ENCODE assay signal across 9 mouse cellular contexts in genomic region chr13:83608851-83609516, GRCm38 (mm10).
A peak's percentile ranks its signal among the peaks of the same experiment; 100 is the strongest.
DNase-seq lines count a peak whose midpoint lies in the region; ATAC-seq and TF ChIP-seq lines count a peak whose summit lies in the region.
"Had no signal": no experiment of that assay in that cellular context is flagged by ENCODE, and none has a peak within 500 bp of the region (broad histone marks: within the 10 kb centered on the region; RNA-seq: fewer than 3 reads in every experiment).

No protein-coding gene starts in this region.

- 70% methylated on average over 3 of the region's 3 CpGs for WGBS in heart, embryonic 11.5 days (ENCODE audit: insufficient replicate concordance)
- WGBS in stomach, embryonic 14.5 days: 63% methylated on average over 3 of the region's 3 CpGs
- 72% methylated on average over 3 of the region's 3 CpGs for WGBS in stomach, postnatal 0 days
- WGBS in liver, embryonic 16.5 days (ENCODE audit: insufficient replicate concordance): 46% methylated on average over 3 of the region's 3 CpGs
- 59% methylated on average over 3 of the region's 3 CpGs for WGBS in stomach, embryonic 15.5 days
- WGBS in forebrain, embryonic 15.5 days: 53% methylated on average over 3 of the region's 3 CpGs
- WGBS in kidney, embryonic 15.5 days: 56% methylated on average over 3 of the region's 3 CpGs

- H3K4me3 ChIP-seq in heart, embryonic 11.5 days (ENCODE audit: low read depth, low read length): no peak overlapping the region
- no peak overlapping the region for H3K4me3 ChIP-seq in stomach, embryonic 14.5 days (ENCODE audit: low read depth, low read length)
- H3K4me3 ChIP-seq in stomach, postnatal 0 days (ENCODE audit: low read depth, low read length): no peak overlapping the region
- H3K4me3 ChIP-seq in liver, embryonic 16.5 days (ENCODE audit: low read depth, low read length): no peak overlapping the region
- H3K4me3 ChIP-seq in stomach, embryonic 15.5 days (replicated peaks): no peak overlapping the region
- no peak overlapping the region for H3K4me3 ChIP-seq in forebrain, embryonic 15.5 days
- H3K4me3 ChIP-seq in kidney, embryonic 15.5 days (replicated peaks): no peak overlapping the region

- no peak for ATAC-seq in heart, embryonic 11.5 days (replicated peaks; ENCODE audit: insufficient number of reproducible peaks, low FRiP score, low TSS enrichment)
- ATAC-seq in stomach, embryonic 14.5 days (ENCODE audit: insufficient number of reproducible peaks, insufficient read depth, low FRiP score, low read depth): no peak
- no peak for ATAC-seq in stomach, postnatal 0 days (ENCODE audit: low FRiP score, low TSS enrichment)
- peak; percentile 65 for ATAC-seq in liver, embryonic 16.5 days (ENCODE audit: low read depth)
- ATAC-seq in stomach, embryonic 15.5 days (ENCODE audit: insufficient read depth, low FRiP score, low read depth): no peak
- no peak for ATAC-seq in forebrain, embryonic 15.5 days (replicated peaks)
- ATAC-seq in kidney, embryonic 15.5 days (replicated peaks; ENCODE audit: low FRiP score): no peak

- H3K9me3 ChIP-seq in heart, embryonic 11.5 days (replicated peaks; ENCODE audit: control insufficient read depth, low read length): no peaks in the 10 kb centered on the region
- no peaks in the 10 kb centered on the region for H3K9me3 ChIP-seq in stomach, embryonic 14.5 days (ENCODE audit: control insufficient read depth, low read depth, low read length)
- H3K9me3 ChIP-seq in stomach, postnatal 0 days (ENCODE audit: control insufficient read depth, low read length): no peaks in the 10 kb centered on the region
- no peaks in the 10 kb centered on the region for H3K9me3 ChIP-seq in liver, embryonic 16.5 days (replicated peaks; ENCODE audit: control insufficient read depth, low read length)
- H3K9me3 ChIP-seq in stomach, embryonic 15.5 days: no peaks in the 10 kb centered on the region
- H3K9me3 ChIP-seq in forebrain, embryonic 15.5 days: no peaks in the 10 kb centered on the region
- no peaks in the 10 kb centered on the region for H3K9me3 ChIP-seq in kidney, embryonic 15.5 days (replicated peaks)

- no peak for TF ChIP-seq EP300 in stomach, postnatal 0 days (optimal IDR thresholded peaks at IDR 0.05)

- no peaks in the 10 kb centered on the region for H3K36me3 ChIP-seq in heart, embryonic 11.5 days (ENCODE audit: control insufficient read depth, insufficient read depth, low read length)
- H3K36me3 ChIP-seq in stomach, embryonic 14.5 days (ENCODE audit: control insufficient read depth, insufficient read depth, low read length): no peaks in the 10 kb centered on the region
- H3K36me3 ChIP-seq in stomach, postnatal 0 days (ENCODE audit: control insufficient read depth, insufficient read depth, low read length): no peaks in the 10 kb centered on the region
- H3K36me3 ChIP-seq in liver, embryonic 16.5 days (ENCODE audit: control insufficient read depth, insufficient read depth): no peaks in the 10 kb centered on the region
- no peaks in the 10 kb centered on the region for H3K36me3 ChIP-seq in stomach, embryonic 15.5 days
- H3K36me3 ChIP-seq in forebrain, embryonic 15.5 days: no peaks in the 10 kb centered on the region
- H3K36me3 ChIP-seq in kidney, embryonic 15.5 days: no peaks in the 10 kb centered on the region

- H3K27me3 ChIP-seq in heart, embryonic 11.5 days (ENCODE audit: control insufficient read depth, insufficient read depth, low read length): no peaks in the 10 kb centered on the region
- H3K27me3 ChIP-seq in stomach, embryonic 14.5 days (ENCODE audit: control insufficient read depth, insufficient read depth, low read length): no peaks in the 10 kb centered on the region
- H3K27me3 ChIP-seq in stomach, postnatal 0 days (ENCODE audit: control insufficient read depth, insufficient read depth, low read length): no peaks in the 10 kb centered on the region
- no peaks in the 10 kb centered on the region for H3K27me3 ChIP-seq in liver, embryonic 16.5 days (ENCODE audit: control insufficient read depth, insufficient read depth, low read depth, low read length)
- no peaks in the 10 kb centered on the region for H3K27me3 ChIP-seq in stomach, embryonic 15.5 days (replicated peaks)
- H3K27me3 ChIP-seq in forebrain, embryonic 15.5 days: no peaks in the 10 kb centered on the region
- no peaks in the 10 kb centered on the region for H3K27me3 ChIP-seq in kidney, embryonic 15.5 days

- no peak for TF ChIP-seq CTCF in stomach, postnatal 0 days (IDR thresholded peaks at IDR 0.05; ENCODE audit: low read depth)

- no peak overlapping the region for H3K9ac ChIP-seq in heart, embryonic 11.5 days (ENCODE audit: low read depth, low read length)
- no peak overlapping the region for H3K9ac ChIP-seq in stomach, embryonic 14.5 days (replicated peaks; ENCODE audit: low read depth, low read length)
- no peak overlapping the region for H3K9ac ChIP-seq in stomach, postnatal 0 days (ENCODE audit: low read length)
- no peak overlapping the region for H3K9ac ChIP-seq in liver, embryonic 16.5 days (ENCODE audit: low read depth, low read length)
- H3K9ac ChIP-seq in stomach, embryonic 15.5 days: no peak overlapping the region
- H3K9ac ChIP-seq in forebrain, embryonic 15.5 days (replicated peaks): no peak overlapping the region
- no peak overlapping the region for H3K9ac ChIP-seq in kidney, embryonic 15.5 days

- H3K27ac ChIP-seq in heart, embryonic 11.5 days (ENCODE audit: low read depth, low read length): no peak overlapping the region
- H3K27ac ChIP-seq in stomach, embryonic 14.5 days (ENCODE audit: low read length): peak overlapping the region; percentile 4; the same call in 1 of the 2 replicates
- no peak overlapping the region for H3K27ac ChIP-seq in stomach, postnatal 0 days (replicated peaks)
- peak overlapping the region; percentile 52 for H3K27ac ChIP-seq in liver, embryonic 16.5 days (ENCODE audit: low read length)
- H3K27ac ChIP-seq in stomach, embryonic 15.5 days: peak overlapping the region; percentile 1; the same call in 1 of the 2 replicates
- H3K27ac ChIP-seq in forebrain, embryonic 15.5 days (replicated peaks): no peak overlapping the region
- H3K27ac ChIP-seq in kidney, embryonic 15.5 days: no peak overlapping the region

- DNase-seq in heart, adult 9 months (ENCODE audit: low spot score in 2 of 2): peak; percentile 35 to 71
- DNase-seq in stomach, postnatal 0 days (ENCODE audit: low spot score): no peak
- DNase-seq: kidney, postnatal 36 days had no signal

- no peak overlapping the region for H3K4me2 ChIP-seq in heart, embryonic 11.5 days
- no peak overlapping the region for H3K4me2 ChIP-seq in stomach, embryonic 14.5 days (replicated peaks; ENCODE audit: low read depth, low read length)
- H3K4me2 ChIP-seq in stomach, postnatal 0 days (replicated peaks; ENCODE audit: low read depth): no peak overlapping the region
- no peak overlapping the region for H3K4me2 ChIP-seq in liver, embryonic 16.5 days (ENCODE audit: low read depth, low read length)
- H3K4me2 ChIP-seq in stomach, embryonic 15.5 days: no peak overlapping the region
- H3K4me2 ChIP-seq in forebrain, embryonic 15.5 days (replicated peaks): no peak overlapping the region
- H3K4me2 ChIP-seq in kidney, embryonic 15.5 days: no peak overlapping the region

- peaks cover 16% of the 10 kb centered on the region for H3K4me1 ChIP-seq in heart, embryonic 11.5 days (ENCODE audit: control insufficient read depth, insufficient read depth, low read length)
- peaks cover 11% of the 10 kb centered on the region; the same call in 1 of the 2 replicates for H3K4me1 ChIP-seq in stomach, embryonic 14.5 days (ENCODE audit: control insufficient read depth, insufficient read depth, low read length)
- H3K4me1 ChIP-seq in stomach, postnatal 0 days (replicated peaks; ENCODE audit: control insufficient read depth, insufficient read depth): no peaks in the 10 kb centered on the region; the same call in 1 of the 2 replicates
- H3K4me1 ChIP-seq in liver, embryonic 16.5 days (ENCODE audit: control insufficient read depth, low read depth, low read length): no peaks in the 10 kb centered on the region; the same call in 1 of the 2 replicates
- H3K4me1 ChIP-seq in stomach, embryonic 15.5 days: no peaks in the 10 kb centered on the region
- peaks cover 27% of the 10 kb centered on the region for H3K4me1 ChIP-seq in forebrain, embryonic 15.5 days
- H3K4me1 ChIP-seq in kidney, embryonic 15.5 days: peaks cover 7% of the 10 kb centered on the region; the same call in 1 of the 2 replicates

Comparison
In these comparisons a context has a peak if more than half of its experiments do, and no peak if none do; other contexts are left out.
1. H3K27ac ChIP-seq: peak in stomach, embryonic 14.5 days (single experiment), liver, embryonic 16.5 days (single experiment) and stomach, embryonic 15.5 days (single experiment); none in heart, embryonic 11.5 days (single experiment), stomach, postnatal 0 days (single experiment), forebrain, embryonic 15.5 days (single experiment) and kidney, embryonic 15.5 days (single experiment).